Mouse (Mus musculus) liver, postnatal 0 days (tissue): ENCODE results near the gene Gjc1.

Source experiments
- CTCF ChIP-seq: sonication (generic); IDR thresholded peaks from 2 replicates; pipeline ENCODE4 v1.5.1; 2016; ENCODE audit warnings: antibody characterized with exemption, low read depth
- EP300 ChIP-seq: IDR thresholded peaks from 2 replicates; pipeline ENCODE4 v1.6.1; 2016; ENCODE audit warnings: antibody characterized with exemption, low read depth, mild to moderate bottlenecking

- no peak for TF ChIP-seq CTCF
- TF ChIP-seq EP300 = no peak
Observed at GRCm38 (mm10) chr11:102762248-102762647, 57.3 kb downstream of the Gjc1 start.
